Mouse (Mus musculus): ENCODE results near the gene Rcn3.
"Not testable (repeated sequence)": the region's sequence is repeated elsewhere in the genome, so short reads cannot be mapped to it uniquely, and the experiment has no call there.

Rcn3 gene

GRCm38 (mm10) chr7:45124224-45125143 lies 32.5 kb upstream of the Rcn3 start, which contains the start of gene Rps11:
Gene Rps11, minus strand, starts transcription at chr7:45124439.
- in situ Hi-C loops (cut with MboI, MseI) = no loop called here

- in situ Hi-C loops (cut with MboI, MseI) = no loop called here
Observed at GRCm38 (mm10) chr7:45123186-45123570, 31.2 kb upstream of the Rcn3 start.

GRCm38 (mm10) chr7:45122561-45123185 lies 30.7 kb upstream of the Rcn3 start:
- in situ Hi-C loops (cut with MboI, MseI) = no loop called here

- in situ Hi-C loops (cut with MboI, MseI) = no loop called here
Observed at GRCm38 (mm10) chr7:45121966-45122365, 29.9 kb upstream of the Rcn3 start.

- in situ Hi-C loops (cut with MboI, MseI) = no loop called here
Observed at GRCm38 (mm10) chr7:45121404-45121803, 29.4 kb upstream of the Rcn3 start.

- in situ Hi-C loops (cut with MboI, MseI) = no loop called here
Observed at GRCm38 (mm10) chr7:45119780-45120709, 28.0 kb upstream of the Rcn3 start.

GRCm38 (mm10) chr7:45118336-45118735 lies 26.3 kb upstream of the Rcn3 start:
- in situ Hi-C loops (cut with MboI, MseI) = no loop called here

GRCm38 (mm10) chr7:45117566-45117965 lies 25.5 kb upstream of the Rcn3 start:
- in situ Hi-C loops (cut with MboI, MseI) = no loop called here

- in situ Hi-C loops (cut with MboI, MseI) = no loop called here
Observed at GRCm38 (mm10) chr7:45113476-45113875, 21.5 kb upstream of the Rcn3 start.

- in situ Hi-C loops (cut with MboI, MseI) = no loop called here
Observed at GRCm38 (mm10) chr7:45112529-45112928, 20.5 kb upstream of the Rcn3 start.

GRCm38 (mm10) chr7:45111940-45112339 lies 19.9 kb upstream of the Rcn3 start:
- in situ Hi-C loops (cut with MboI, MseI) = no loop called here

GRCm38 (mm10) chr7:45110089-45110488 lies 18.1 kb upstream of the Rcn3 start:
- in situ Hi-C loops (cut with MboI, MseI) = not testable (repeated sequence)

- in situ Hi-C loops (cut with MboI, MseI) = no loop called here
Observed at GRCm38 (mm10) chr7:45107052-45107645, 15.1 kb upstream of the Rcn3 start.

- in situ Hi-C loops (cut with MboI, MseI) = no loop called here
Observed at GRCm38 (mm10) chr7:45106441-45106840, 14.4 kb upstream of the Rcn3 start.

- in situ Hi-C loops (cut with MboI, MseI) = no loop called here
Observed at GRCm38 (mm10) chr7:45105491-45105890, 13.5 kb upstream of the Rcn3 start.

GRCm38 (mm10) chr7:45104941-45105340 lies 12.9 kb upstream of the Rcn3 start:
- in situ Hi-C loops (cut with MboI, MseI) = no loop called here

GRCm38 (mm10) chr7:45103652-45104180 lies 11.7 kb upstream of the Rcn3 start, which contains the start of gene Fcgrt:
Gene Fcgrt, minus strand, starts transcription at chr7:45103851.
- in situ Hi-C loops (cut with MboI, MseI) = no loop called here

GRCm38 (mm10) chr7:45102940-45103585 lies 11.0 kb upstream of the Rcn3 start:
- in situ Hi-C loops (cut with MboI, MseI) = no loop called here

GRCm38 (mm10) chr7:45102441-45102840 lies 10.4 kb upstream of the Rcn3 start:
- in situ Hi-C loops (cut with MboI, MseI) = no loop called here

- in situ Hi-C loops (cut with MboI, MseI) = no loop called here
Observed at GRCm38 (mm10) chr7:45100046-45100445, 8.0 kb upstream of the Rcn3 start.

Data from T-helper 2 cell (primary cell).